In genomic region chr11:117350462-117351222, GRCm38 (mm10) we compare ENCODE assay signal across 10 mouse cellular contexts.
A peak's percentile ranks its signal among the peaks of the same experiment; 100 is the strongest.
DNase-seq lines count a peak whose midpoint lies in the region; ATAC-seq and TF ChIP-seq lines count a peak whose summit lies in the region.
"Had no signal": no experiment of that assay in that cellular context is flagged by ENCODE, and none has a peak within 500 bp of the region (broad histone marks: within the 10 kb centered on the region; RNA-seq: fewer than 3 reads in every experiment).

No protein-coding gene starts in this region.

- H3K4me1 ChIP-seq in kidney, embryonic 14.5 days (ENCODE audit: control insufficient read depth, insufficient read depth, low read length) = peaks cover 52% of the 10 kb centered on the region
- H3K4me1 ChIP-seq in CH12.LX (ENCODE audit: control insufficient read depth in 1 of 2, insufficient read depth in 2 of 2) = peaks cover 54 to 86% of the 10 kb centered on the region in 2 experiments
- peaks cover 38% of the 10 kb centered on the region for H3K4me1 ChIP-seq in embryonic facial prominence, embryonic 11.5 days (ENCODE audit: control insufficient read depth, insufficient read depth, low read length)
- peaks cover 55% of the 10 kb centered on the region for H3K4me1 ChIP-seq in liver, embryonic 12.5 days

- dilution Hi-C loops in CH12.LX (cut with MboI; ENCODE audit: extremely low pct_ligation_motif_present, extremely low pct_unique_long_range_greater_than_20kb, low sequenced_read_pairs) = loop anchor here (25.0 kb wide), 1 partner anchor 113 kb away; no protein-coding TSS in a partner anchor

- in situ Hi-C loops in CH12.LX (cut with MboI; ENCODE audit: low pct_ligation_motif_present, low pct_unique_long_range_greater_than_20kb, low sequenced_read_pairs) = no loop called here

- TF ChIP-seq CTCF in CH12.LX (conservative IDR thresholded peaks at IDR 0.05 in 1 of 2, IDR thresholded peaks at IDR 0.05 in 1 of 2; ENCODE audit: low read depth in 2 of 2, low read length in 2 of 2) = no peak

- peak; percentile 74 for TF ChIP-seq EP300 in CH12.LX (IDR thresholded peaks at IDR 0.05; ENCODE audit: low read length)

- H3K27me3 ChIP-seq in kidney, embryonic 14.5 days (ENCODE audit: control insufficient read depth, insufficient read depth, low read length) = no peaks in the 10 kb centered on the region
- no peaks in the 10 kb centered on the region for H3K27me3 ChIP-seq in CH12.LX (replicated peaks)
- no peaks in the 10 kb centered on the region for H3K27me3 ChIP-seq in embryonic facial prominence, embryonic 11.5 days (ENCODE audit: control insufficient read depth, insufficient read depth, low read length)
- H3K27me3 ChIP-seq in liver, embryonic 12.5 days (replicated peaks) = no peaks in the 10 kb centered on the region
- H3K27me3 ChIP-seq: Patski had no signal

- H3K9me3 ChIP-seq in kidney, embryonic 14.5 days (ENCODE audit: control insufficient read depth, low read length) = no peaks in the 10 kb centered on the region
- peaks cover 14% of the 10 kb centered on the region for H3K9me3 ChIP-seq in CH12.LX (replicated peaks; ENCODE audit: low read length)
- H3K9me3 ChIP-seq in embryonic facial prominence, embryonic 11.5 days (replicated peaks; ENCODE audit: control insufficient read depth, low read length) = no peaks in the 10 kb centered on the region
- H3K9me3 ChIP-seq in liver, embryonic 12.5 days (replicated peaks) = no peaks in the 10 kb centered on the region

- H3K36me3 ChIP-seq in kidney, embryonic 14.5 days (ENCODE audit: control insufficient read depth, insufficient read depth, low read length) = peaks cover 43% of the 10 kb centered on the region
- peaks cover 43 to 54% of the 10 kb centered on the region in 2 experiments for H3K36me3 ChIP-seq in CH12.LX (replicated peaks in 1 of 2; ENCODE audit: control insufficient read depth in 1 of 2, insufficient read depth in 1 of 2, low read length in 1 of 2)
- H3K36me3 ChIP-seq in embryonic facial prominence, embryonic 11.5 days (replicated peaks; ENCODE audit: control insufficient read depth, insufficient read depth, low read depth, low read length) = peaks cover 23% of the 10 kb centered on the region
- H3K36me3 ChIP-seq in liver, embryonic 12.5 days = peaks cover 51% of the 10 kb centered on the region

- H3K79me2 ChIP-seq in CH12.LX (replicated peaks; ENCODE audit: control insufficient read depth, extremely low read depth, insufficient read depth, poor library complexity, severe bottlenecking) = peaks cover 24% of the 10 kb centered on the region

- H3K4me2 ChIP-seq in kidney, embryonic 14.5 days (replicated peaks; ENCODE audit: low read depth, low read length) = no peak overlapping the region; the same call in 1 of the 2 replicates
- H3K4me2 ChIP-seq in CH12.LX (ENCODE audit: insufficient read depth, low read depth, poor library complexity, severe bottlenecking) = peak overlapping the region; percentile 89
- H3K4me2 ChIP-seq in embryonic facial prominence, embryonic 11.5 days (ENCODE audit: low read depth, low read length) = no peak overlapping the region
- H3K4me2 ChIP-seq in liver, embryonic 12.5 days = no peak overlapping the region

- no peak overlapping the region for H3K4me3 ChIP-seq in kidney, embryonic 14.5 days (ENCODE audit: low read length)
- H3K4me3 ChIP-seq in CH12.LX (replicated peaks in 1 of 3; ENCODE audit: low read depth in 2 of 3, low read length in 2 of 3, poor library complexity in 1 of 3) = no peak overlapping the region
- no peak overlapping the region; the same call in 1 of the 2 replicates for H3K4me3 ChIP-seq in embryonic facial prominence, embryonic 11.5 days (ENCODE audit: low read depth, low read length)
- H3K4me3 ChIP-seq in liver, embryonic 12.5 days = no peak overlapping the region
- H3K4me3 ChIP-seq: myocyte had no signal

- H3K27ac ChIP-seq in kidney, embryonic 14.5 days (ENCODE audit: low read depth, low read length) = peak overlapping the region; percentile 73; the same call in 1 of the 2 replicates
- H3K27ac ChIP-seq in CH12.LX (ENCODE audit: insufficient read depth, low read depth) = peak overlapping the region; percentile 95
- peak overlapping the region; percentile 77 for H3K27ac ChIP-seq in embryonic facial prominence, embryonic 11.5 days (replicated peaks; ENCODE audit: low read depth, low read length)
- H3K27ac ChIP-seq in liver, embryonic 12.5 days = 0 out of 2 replicates have a peak overlapping the region, but pooled peaks have one; percentile 55

- H3K9ac ChIP-seq in kidney, embryonic 14.5 days (ENCODE audit: low read depth, low read length) = 0 out of 2 replicates have a peak overlapping the region, but pooled peaks have one; percentile 18
- H3K9ac ChIP-seq in CH12.LX (ENCODE audit: insufficient read depth, low read depth) = peak overlapping the region; percentile 62
- H3K9ac ChIP-seq in embryonic facial prominence, embryonic 11.5 days (replicated peaks; ENCODE audit: low read length) = peak overlapping the region; percentile 23; the same call in 1 of the 2 replicates
- H3K9ac ChIP-seq in liver, embryonic 12.5 days = no peak overlapping the region

- TF ChIP-seq POLR2A in CH12.LX (IDR thresholded peaks at IDR 0.05; ENCODE audit: low read depth, low read length) = no peak

- DNase-seq in kidney, adult 8-10 months = no peak
- peak; percentile 84 for DNase-seq in CH12.LX (ENCODE audit: extremely low read depth)
- no peak for DNase-seq in embryonic facial prominence, embryonic 11.5 days (ENCODE audit: low spot score)
- DNase-seq in gastrocnemius, postnatal 25 days = no peak
- DNase-seq in frontal cortex, postnatal 25 days (ENCODE audit: low spot score in 2 of 2) = no peak
- DNase-seq: lung, postnatal 10 days had no signal

- ATAC-seq in kidney, embryonic 14.5 days (ENCODE audit: low FRiP score, low TSS enrichment) = no peak
- no peak for ATAC-seq in embryonic facial prominence, embryonic 11.5 days (replicated peaks; ENCODE audit: insufficient number of reproducible peaks, low FRiP score, low TSS enrichment, low read depth)
- 0 out of 2 replicates have a peak, but pooled peaks have one; percentile 45 for ATAC-seq in liver, embryonic 12.5 days
- ATAC-seq: Patski had no signal

- TF ChIP-seq RAD21 in CH12.LX (IDR thresholded peaks at IDR 0.05; ENCODE audit: low read depth, low read length) = no peak; the same call in none of the 2 replicates

- WGBS in kidney, embryonic 14.5 days = 76% methylated on average over 11 of the region's 11 CpGs
- WGBS in embryonic facial prominence, embryonic 11.5 days = 74% methylated on average over 11 of the region's 11 CpGs
- 54% methylated on average over 11 of the region's 11 CpGs for WGBS in liver, embryonic 12.5 days (ENCODE audit: insufficient replicate concordance)

TF ChIP-seq in CH12.LX, 34 proteins besides CTCF, POLR2A, EP300 and RAD21 (continues in another document):
- TF ChIP-seq JUN (IDR thresholded peaks at IDR 0.05; ENCODE audit: insufficient read depth, low read depth, low read length) (peak; percentile 9; the same call in 1 of the 2 replicates), E2F4 (IDR thresholded peaks at IDR 0.05; ENCODE audit: insufficient replicate concordance, low read depth, low read length) (no peak), USF1 (IDR thresholded peaks at IDR 0.05; ENCODE audit: low read depth, low read length) (no peak), RCOR1 (conservative IDR thresholded peaks at IDR 0.05; ENCODE audit: low read depth, low read length) (no peak; the same call in none of the 2 replicates), IRF4 (IDR thresholded peaks at IDR 0.05; ENCODE audit: low read depth, low read length) (peak; percentile 63), TBP (conservative IDR thresholded peaks at IDR 0.05; ENCODE audit: low read depth, low read length) (0 out of 2 replicates have a peak, but pooled peaks have one; percentile 42), ZMIZ1 (IDR thresholded peaks at IDR 0.05; ENCODE audit: low read depth, low read length) (peak; percentile 15; the same call in 1 of the 2 replicates), ZKSCAN1 (IDR thresholded peaks at IDR 0.05; ENCODE audit: borderline replicate concordance, low read depth, low read length) (no peak), NRF1 (IDR thresholded peaks at IDR 0.05; ENCODE audit: low read depth, low read length) (no peak), NELFE (IDR thresholded peaks at IDR 0.05; ENCODE audit: low read depth, low read length) (no peak; the same call in 1 of the 2 replicates), BHLHE40 (IDR thresholded peaks at IDR 0.05; ENCODE audit: low read depth, low read length) (peak; percentile 71), JUND (conservative IDR thresholded peaks at IDR 0.05; ENCODE audit: low read depth, low read length) (0 out of 2 replicates have a peak, but pooled peaks have one; percentile 35), CHD2 (IDR thresholded peaks at IDR 0.05; ENCODE audit: low read length) (peak; percentile 37; the same call in 1 of the 2 replicates), MAZ (IDR thresholded peaks at IDR 0.05; ENCODE audit: low read depth, low read length) (peak; percentile 77; the same call in 1 of the 2 replicates), ELF1 (IDR thresholded peaks at IDR 0.05; ENCODE audit: low read depth, low read length) (no peak), MEF2A (IDR thresholded peaks at IDR 0.05; ENCODE audit: borderline replicate concordance, low read depth, low read length) (peak; percentile 52; the same call in 1 of the 2 replicates), MAX (IDR thresholded peaks at IDR 0.05; ENCODE audit: low read length) (peak; percentile 42; the same call in 1 of the 2 replicates), PAX5 (IDR thresholded peaks at IDR 0.05; ENCODE audit: low read length) (no peak), SMC3 (IDR thresholded peaks at IDR 0.05; ENCODE audit: low read depth, low read length) (no peak; the same call in none of the 2 replicates), KAT2A (IDR thresholded peaks at IDR 0.05; ENCODE audit: insufficient replicate concordance, low read length) (no peak), MXI1 (IDR thresholded peaks at IDR 0.05; ENCODE audit: low read depth, low read length) (no peak), GABPA (IDR thresholded peaks at IDR 0.05; ENCODE audit: insufficient replicate concordance, low read depth, low read length) (no peak), UBTF (IDR thresholded peaks at IDR 0.05; ENCODE audit: low read depth, low read length) (no peak; the same call in 1 of the 2 replicates), USF2 (conservative IDR thresholded peaks at IDR 0.05; ENCODE audit: low read depth, low read length) (no peak), ETS1 (conservative IDR thresholded peaks at IDR 0.05; ENCODE audit: low read depth, low read length) (peak; percentile 66), ZC3H11A (IDR thresholded peaks at IDR 0.05; ENCODE audit: low read depth, low read length) (no peak), MAFK (IDR thresholded peaks at IDR 0.05; ENCODE audit: insufficient replicate concordance, low read length) (0 out of 2 replicates have a peak, but pooled peaks have one; percentile 26), ZNF384 (IDR thresholded peaks at IDR 0.05; ENCODE audit: low read depth, low read length) (no peak), MYC (IDR thresholded peaks at IDR 0.05; ENCODE audit: low read depth, low read length) (no peak), POLR2AphosphoS2 (IDR thresholded peaks at IDR 0.05; ENCODE audit: low read depth, low read length) (no peak)
